Mouse (Mus musculus) embryonic fibroblast, embryonic 13.5 days (primary cell): ENCODE results near the gene Mall. TPM values are rescaled to one million over a fixed set of nuclear protein-coding genes. Genes with fewer than 3 reads are reported as not detected.

Source experiments
- H3K27ac ChIP-seq: 2 replicates; pipeline ENCODE4 v1.5.1; 2012; ENCODE audit warnings: low read length, control low read depth, inconsistent platforms; ENCODE audit not compliant: insufficient read depth
- H3K4me1 ChIP-seq: 2 replicates; pipeline ENCODE4 v1.6.1; 2011; ENCODE audit warnings: low read length; ENCODE audit not compliant: control insufficient read depth, insufficient read depth
- H3K4me3 ChIP-seq: 2 replicates; pipeline ENCODE4 v1.5.1; 2011; ENCODE audit warnings: mild to moderate bottlenecking, control low read depth, low read length; ENCODE audit not compliant: insufficient read depth
- CTCF ChIP-seq: IDR thresholded peaks from 2 replicates; pipeline ENCODE4 v1.5.1; 2011; ENCODE audit warnings: mild to moderate bottlenecking, control low read depth, low read length, moderate library complexity, borderline replicate concordance; ENCODE audit not compliant: insufficient read depth
- POLR2A ChIP-seq: IDR thresholded peaks from 2 replicates; pipeline ENCODE4 v1.6.1; 2011; ENCODE audit warnings: low read depth, mild to moderate bottlenecking, control low read depth, low read length, moderate library complexity
- polyA plus RNA-seq: library from polyadenylated mRNA; stranded (reverse); fragments of >200 nt; gene quantifications from 2 replicates; pipeline ENCODE4 v1.2.4, GENCODE M21; 2011; ENCODE audit warnings: low read depth; ENCODE audit not compliant: missing spikeins, insufficient read length

The Mall gene
- polyA plus RNA-seq, 1 experiment, result not detected

- TF ChIP-seq CTCF (no peak), POLR2A (no peak)
- no peaks in the 10 kb centered on the region for H3K4me1 ChIP-seq
Measured at GRCm38 (mm10) chr2:127705267-127705666, 24.5 kb downstream of the Mall start.

GRCm38 (mm10) chr2:127689239-127689638 is 40.5 kb downstream of the Mall start:
- Histone ChIP-seq H3K4me1 (no peaks in the 10 kb centered on the region), H3K27ac (no peak overlapping the region), H3K4me3 (no peak overlapping the region)
- TF ChIP-seq CTCF (no peak), POLR2A (no peak)

More at GRCm38 (mm10) chr2:127705267-127705666, 24.5 kb downstream of the Mall start:
- Histone ChIP-seq H3K27ac (no peak overlapping the region), H3K4me3 (no peak overlapping the region)

- TF ChIP-seq POLR2A (no peak), CTCF (peak; percentile 56; the same call in 1 of the 2 replicates)
- Histone ChIP-seq H3K4me3 (no peak overlapping the region), H3K4me1 (no peaks in the 10 kb centered on the region), H3K27ac (no peak overlapping the region)
Measured at GRCm38 (mm10) chr2:127683687-127684331, 45.9 kb downstream of the Mall start.

DNA sequence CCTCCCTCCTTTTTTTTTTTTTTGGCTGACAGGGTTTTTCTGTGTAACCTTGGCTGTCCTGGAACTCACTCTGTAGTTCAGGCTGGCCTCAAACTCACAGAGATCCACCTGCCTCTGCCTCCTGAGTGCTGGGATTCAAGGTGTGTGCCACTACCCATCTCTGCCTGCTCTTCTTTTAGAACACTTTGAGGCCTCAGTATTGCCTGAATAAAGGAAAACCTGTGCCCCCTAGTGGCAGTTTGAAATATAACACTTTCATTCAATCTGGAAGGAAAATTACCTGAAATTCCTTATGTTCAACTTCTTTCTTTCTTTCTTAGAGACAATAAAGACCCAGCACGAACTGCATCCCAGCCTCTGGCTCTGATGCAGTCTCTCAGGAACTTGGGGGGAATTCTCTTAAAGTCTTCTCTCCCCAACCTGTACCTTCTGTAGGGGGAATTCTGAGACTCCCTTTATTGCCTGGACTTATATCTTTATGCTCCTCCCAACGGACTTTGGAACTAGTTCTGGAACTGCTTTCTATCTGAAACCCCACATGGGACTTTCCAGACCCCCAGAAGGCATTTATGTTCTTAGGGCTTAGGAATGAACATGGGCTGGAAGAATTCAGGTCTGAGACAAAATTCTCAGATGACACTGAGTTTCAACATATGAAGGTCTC is 61.8 kb downstream of the Mall start:
- Histone ChIP-seq H3K27ac (no peak overlapping the region), H3K4me1 (no peaks in the 10 kb centered on the region), H3K4me3 (no peak overlapping the region)
- TF ChIP-seq CTCF (no peak), POLR2A (no peak)

GRCm38 (mm10) chr2:127667015-127667414 is 62.7 kb downstream of the Mall start:
- TF ChIP-seq CTCF, result no peak
- no peaks in the 10 kb centered on the region for H3K4me1 ChIP-seq
- H3K4me3 ChIP-seq, result no peak overlapping the region
- H3K27ac ChIP-seq, result no peak overlapping the region

GRCm38 (mm10) chr2:127662708-127663107 is 67.0 kb downstream of the Mall start:
- Histone ChIP-seq H3K4me1 (no peaks in the 10 kb centered on the region), H3K27ac (no peak overlapping the region), H3K4me3 (no peak overlapping the region)
- TF ChIP-seq CTCF (no peak), POLR2A (no peak)

DNA sequence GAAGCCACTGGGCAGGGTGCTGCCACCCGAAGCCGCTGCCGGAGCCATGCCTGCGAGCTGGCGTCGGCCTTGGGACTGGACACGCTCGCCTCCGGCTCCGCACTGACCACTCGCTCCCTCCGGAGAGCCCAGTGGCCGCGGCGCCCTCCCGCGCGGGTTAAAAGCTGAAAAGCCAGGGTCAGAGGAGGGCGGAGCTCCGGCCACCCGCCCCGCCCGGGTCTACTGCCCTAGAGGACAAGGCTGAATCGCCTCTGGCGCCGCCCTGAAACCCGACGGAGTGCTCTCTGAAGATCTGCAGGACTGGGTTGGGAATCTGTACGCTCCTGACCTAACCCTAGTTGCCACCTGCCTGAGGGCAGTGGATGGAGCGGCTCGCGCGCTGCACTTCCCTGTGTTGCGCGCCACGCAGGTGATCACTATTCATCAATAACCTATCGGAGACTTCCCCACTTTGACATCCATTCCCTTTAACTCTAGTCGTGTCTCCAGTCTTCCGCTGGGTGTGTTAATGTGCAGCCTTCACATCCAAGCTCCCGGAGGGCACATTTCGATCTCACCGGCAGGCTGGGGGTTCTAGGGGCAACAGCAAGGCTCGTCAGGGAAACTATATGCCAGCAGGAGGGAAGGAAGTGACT is 73.5 kb downstream of the Mall start, which contains the start of gene Mal:
TSS of gene Mal (minus strand) at position 610 of the 635 bp plus-strand sequence.
- H3K27ac ChIP-seq, result no peak within 1 kb of the TSS
- no peak within 1 kb of the TSS for H3K4me3 ChIP-seq
- no peak for TF ChIP-seq CTCF
- TF ChIP-seq POLR2A, result no peak
- no peaks in the 10 kb centered on the region for H3K4me1 ChIP-seq

- Histone ChIP-seq H3K4me1 (no peaks in the 10 kb centered on the region), H3K4me3 (no peak overlapping the region), H3K27ac (no peak overlapping the region)
- TF ChIP-seq CTCF (no peak), POLR2A (no peak)
Measured at GRCm38 (mm10) chr2:127655419-127655818, 74.3 kb downstream of the Mall start.

DNA sequence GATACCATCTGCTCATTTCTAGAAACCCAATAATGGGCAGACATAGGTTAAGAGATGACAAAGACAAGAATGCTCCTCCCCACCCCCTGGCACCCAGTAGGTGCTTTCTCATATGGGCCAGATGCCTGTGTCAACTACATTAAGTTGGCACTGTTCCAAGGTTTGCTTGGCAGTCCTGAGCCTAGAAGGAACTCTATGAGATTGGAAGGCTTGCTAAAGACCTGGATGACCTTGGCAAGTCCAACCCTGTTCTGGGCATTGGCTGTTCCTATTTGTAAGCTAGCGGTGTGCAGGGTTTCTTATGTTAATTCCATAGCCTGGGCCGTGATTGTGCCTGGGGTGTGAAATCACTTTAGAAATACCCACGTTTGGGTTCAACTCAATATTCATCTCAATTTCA is 74.9 kb downstream of the Mall start:
- Histone ChIP-seq H3K4me1 (no peaks in the 10 kb centered on the region), H3K27ac (no peak overlapping the region), H3K4me3 (no peak overlapping the region)
- TF ChIP-seq POLR2A (no peak), CTCF (no peak)

Other genes with a start within 250 kb of the Mall start
- 2.1 and 2.2 TPM in 2 replicates for gene Kcnip3, start 207.8 kb downstream of the Mall start, polyA plus RNA-seq
- not detected in 2 replicates for gene Prom2, start 188.5 kb downstream of the Mall start, polyA plus RNA-seq
- gene Zfp661, start 142.8 kb downstream of the Mall start, polyA plus RNA-seq, result 2.9 and 3.1 TPM in 2 replicates
- gene Mrps5, start 142.7 kb downstream of the Mall start, polyA plus RNA-seq, result 57.6 and 70.3 TPM in 2 replicates
- not detected in 2 replicates for gene Mal, start 73.2 kb downstream of the Mall start, polyA plus RNA-seq
- 16.7 and 23.0 TPM in 2 replicates for gene Nphp1, start 59.0 kb upstream of the Mall start, polyA plus RNA-seq
- 15.2 and 15.9 TPM in 2 replicates for gene Mtln, start 62.6 kb upstream of the Mall start, polyA plus RNA-seq
- 33.6 and 62.4 TPM in 2 replicates for gene Bub1, start 101.9 kb upstream of the Mall start, polyA plus RNA-seq
- gene Acoxl, start 108.9 kb upstream of the Mall start, polyA plus RNA-seq, result not detected in 2 replicates